Mouse (Mus musculus) large intestine, adult 2 months (tissue): ENCODE measurements around the gene Krt88. TPM values are rescaled to one million over a fixed set of nuclear protein-coding genes. Genes with fewer than 3 reads are reported as not detected.

Source experiments
- DNase-seq: peaks from one replicate; pipeline ENCODE4 v3.0.0-alpha.2; 2012; ENCODE audit warnings: low read depth, low spot score
- WGBS: fragments of 180-500 bp; shearing (Covaris S2); methylation state at CpG from one replicate; pipeline ENCODE4 v1.1.7; 2018; 5-methylcytosine and 5-hydroxymethylcytosine counted together
- polyA plus RNA-seq: library from polyadenylated mRNA; depleted of rRNA; stranded (reverse); fragments of >200 nt; gene quantifications from 2 replicates; pipeline ENCODE4 v1.2.3, GENCODE M21; 2012; rRNA removed

Krt88 gene
- polyA plus RNA-seq, 1 experiment = 0.09 TPM

DNA sequence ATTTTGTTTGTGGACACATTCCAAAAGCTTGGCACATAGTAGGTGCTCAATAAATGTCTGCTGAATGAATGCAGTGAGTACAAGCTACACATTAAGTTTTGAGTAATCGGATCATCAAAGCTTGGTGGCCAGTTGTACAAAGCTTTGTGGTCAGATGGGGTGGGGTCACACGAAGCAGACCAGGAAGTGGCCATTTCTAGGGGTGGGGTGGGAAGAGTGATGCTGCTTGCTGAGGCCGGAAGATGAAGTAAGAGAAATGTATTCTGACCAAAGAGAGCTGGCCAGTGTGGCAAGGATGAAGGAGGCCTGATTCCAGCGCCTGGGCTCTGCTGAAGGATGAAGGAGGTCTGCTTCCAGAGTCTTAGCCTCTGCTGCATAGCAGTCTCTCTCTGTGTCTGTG is 21.5 kb downstream of the Krt88 start:
- no peak for DNase-seq
- WGBS = 59% methylated on average over 4 of the region's 4 CpGs

DNA sequence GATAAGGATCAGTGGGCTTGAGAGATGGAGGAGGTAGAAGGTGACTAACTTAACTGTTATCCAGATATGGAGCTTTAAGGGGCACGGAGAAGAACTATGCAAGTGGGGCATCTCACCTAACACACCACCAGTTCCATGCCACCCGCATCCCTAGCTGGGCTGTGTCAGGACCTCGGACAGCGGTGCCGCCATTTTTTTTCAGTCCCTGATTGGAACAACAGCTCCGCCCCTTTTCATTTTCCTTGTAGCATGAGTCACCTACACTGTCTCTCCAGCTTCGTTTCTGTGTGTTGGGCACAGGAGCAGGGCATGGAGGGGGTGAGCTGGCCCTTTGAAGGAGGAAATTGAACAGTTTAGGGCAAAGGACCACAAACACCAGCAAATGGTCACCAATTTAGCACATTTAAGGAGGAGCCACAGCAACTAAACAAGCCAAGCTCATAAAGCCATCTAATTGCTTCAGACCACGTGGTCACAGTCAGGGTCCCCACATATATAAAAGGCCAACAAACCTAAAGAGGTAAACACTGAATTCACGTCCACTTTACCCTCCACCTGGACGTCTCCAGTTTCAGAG is 25.5 kb downstream of the Krt88 start, which contains the start of gene Krt86:
TSS of gene Krt86 (plus strand) at position 527 of the 577 bp plus-strand sequence.
- no peak for DNase-seq
- 11% methylated on average over 10 of the region's 10 CpGs for WGBS

DNA sequence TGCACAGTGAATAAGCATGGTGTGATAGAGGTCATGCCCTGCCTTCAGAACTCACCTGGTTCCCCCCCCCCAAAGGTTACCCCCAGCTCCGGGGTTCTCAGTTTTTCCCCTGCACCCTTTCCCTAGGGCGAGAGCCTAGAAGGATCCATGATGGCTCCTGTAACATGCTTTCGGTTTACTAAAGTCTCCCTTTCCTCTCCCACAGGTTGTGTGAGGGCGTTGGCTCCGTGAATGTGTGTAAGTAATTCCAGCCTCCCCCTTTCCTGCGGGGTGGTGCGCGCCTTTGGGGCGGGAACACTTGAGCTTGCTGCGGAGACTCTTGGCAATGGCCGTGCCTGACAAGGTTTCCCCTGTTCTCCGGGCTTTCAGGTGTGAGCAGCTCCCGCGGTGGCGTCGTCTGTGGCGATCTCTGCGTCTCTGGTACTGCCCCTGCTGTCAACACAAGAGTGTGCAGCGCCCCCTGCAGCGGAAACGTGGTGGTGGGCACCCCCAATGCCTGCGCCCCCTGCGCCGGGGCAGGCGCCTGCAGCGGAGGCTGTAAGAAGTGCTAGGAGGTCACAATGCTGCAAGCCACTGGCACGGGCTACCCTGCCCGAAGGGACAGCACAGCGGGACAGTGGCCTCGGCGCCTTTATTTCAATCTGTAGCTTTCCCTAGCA is 31.6 kb downstream of the Krt88 start:
- 3% methylated on average over 31 of the region's 31 CpGs for WGBS
- DNase-seq = peak; percentile 16

DNA sequence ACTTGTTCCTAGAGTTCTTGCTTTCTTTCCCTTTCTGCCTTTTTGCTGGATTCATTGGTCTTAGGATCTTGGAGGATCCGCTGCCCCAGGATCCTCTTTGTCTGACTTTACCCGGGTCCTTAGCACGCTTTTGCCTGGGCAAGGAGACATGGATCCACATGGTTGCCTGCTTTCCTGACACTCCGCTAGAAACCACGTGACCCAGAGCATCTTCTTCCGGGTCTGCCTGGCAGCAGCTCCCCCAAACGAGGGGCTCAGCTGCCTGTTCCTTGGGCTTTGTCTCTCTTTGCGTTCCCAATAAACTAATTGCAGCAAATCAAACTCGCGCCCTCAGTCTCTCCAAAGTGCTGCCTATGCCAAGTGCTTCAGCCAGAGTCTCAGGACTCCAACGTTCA is 32.1 kb downstream of the Krt88 start:
- no peak for DNase-seq
- WGBS = 25% methylated on average over 11 of the region's 11 CpGs

DNA sequence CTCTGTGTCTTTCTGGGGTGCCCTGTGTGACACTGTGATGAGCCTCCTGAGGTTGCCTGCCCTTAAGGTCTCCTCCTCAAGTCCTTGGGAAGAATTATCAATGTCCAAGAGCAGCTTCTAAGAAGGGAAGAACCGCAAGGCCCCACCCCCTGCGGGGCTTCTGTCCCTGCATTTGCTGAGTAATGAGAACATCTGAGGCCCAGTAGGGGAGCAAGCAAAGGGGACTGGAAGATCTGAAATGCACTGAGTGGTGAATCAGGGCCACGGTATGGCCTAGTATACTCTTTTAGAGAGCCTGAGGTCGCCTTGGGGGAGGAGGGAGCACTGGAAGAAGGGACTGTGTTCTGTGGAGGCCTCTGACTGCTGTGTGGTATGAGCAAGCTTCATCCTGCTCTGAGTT is 34.5 kb downstream of the Krt88 start:
- 58% methylated on average over 4 of the region's 4 CpGs for WGBS
- no peak for DNase-seq

DNA sequence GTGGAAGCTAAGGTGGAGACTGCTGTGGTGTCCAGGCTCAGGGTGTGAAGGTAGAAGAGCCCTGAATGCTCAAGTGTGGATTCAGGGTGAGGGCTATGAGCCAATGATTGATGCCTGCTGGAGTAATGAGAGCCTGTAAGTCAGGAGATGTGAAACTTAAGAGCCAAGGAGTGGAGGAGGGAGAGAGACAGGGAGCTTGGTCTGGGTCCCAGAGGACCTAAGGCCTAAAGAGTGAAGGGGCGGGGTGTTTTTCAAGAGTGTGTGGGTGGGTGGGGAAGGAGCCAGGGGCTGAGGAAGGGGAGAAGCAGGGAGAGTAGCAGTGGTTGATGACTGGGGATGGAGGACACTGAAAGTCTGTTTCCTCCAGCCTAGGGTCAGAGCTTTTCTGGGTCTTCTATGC is 36.1 kb downstream of the Krt88 start:
- 100% methylated on average over 1 of the region's 1 CpGs for WGBS
- no peak for DNase-seq

DNA sequence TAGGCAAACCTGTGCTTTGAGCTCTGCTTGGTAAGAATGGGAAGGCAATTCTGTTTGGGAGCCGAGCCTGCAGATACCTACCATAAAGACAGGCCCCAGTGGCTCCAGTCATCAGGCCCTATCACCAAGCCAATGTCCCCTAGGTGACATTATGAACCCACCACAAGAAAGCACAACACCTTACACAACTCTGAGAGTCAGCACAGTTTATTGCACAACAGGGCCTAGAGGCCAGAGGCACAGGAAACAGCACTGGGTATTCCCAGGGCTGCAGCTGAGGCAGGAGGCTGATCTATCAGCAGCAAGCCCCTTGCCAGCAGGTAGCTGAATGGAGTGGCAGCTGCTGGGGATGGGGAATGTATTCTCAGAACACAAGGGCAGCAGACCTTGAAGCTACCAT is 37.4 kb downstream of the Krt88 start:
- 83% methylated on average over 1 of the region's 1 CpGs for WGBS
- no peak for DNase-seq

DNA sequence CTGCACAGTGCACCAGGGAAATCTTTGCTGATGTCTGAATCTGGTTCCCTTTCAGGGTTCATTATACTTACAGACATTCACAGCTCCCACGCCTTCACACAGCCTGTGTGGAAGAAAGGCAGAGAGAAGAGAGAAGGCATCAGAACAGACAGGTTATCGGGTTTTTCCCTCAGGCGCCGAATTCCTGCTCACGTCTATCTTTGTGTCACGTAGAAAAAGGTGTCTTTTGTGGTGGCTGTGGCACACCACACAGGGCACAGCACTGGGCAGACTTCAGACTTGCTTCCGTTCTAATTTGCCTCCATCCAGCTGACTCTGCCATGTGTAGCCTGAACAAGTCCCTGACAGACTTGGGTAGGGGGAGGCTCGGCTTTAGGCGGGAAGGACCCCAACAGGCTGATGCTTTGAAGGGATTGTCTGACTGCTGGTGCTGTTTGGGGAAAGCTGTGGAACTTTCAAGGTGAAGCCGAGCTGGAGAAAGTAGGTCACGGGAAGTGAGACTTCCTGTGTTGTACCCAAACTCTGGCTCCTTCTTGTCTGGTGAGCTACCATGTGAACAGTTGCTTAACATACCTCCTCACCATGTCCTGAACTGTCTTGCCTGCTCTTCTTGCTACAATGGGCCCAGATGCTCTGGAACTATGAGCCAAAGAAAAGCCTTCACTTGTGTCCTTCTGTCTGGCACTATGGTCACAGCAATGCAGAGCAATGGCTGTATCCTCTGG is 38.5 kb downstream of the Krt88 start:
- no peak for DNase-seq
- 84% methylated on average over 11 of the region's 11 CpGs for WGBS

DNA sequence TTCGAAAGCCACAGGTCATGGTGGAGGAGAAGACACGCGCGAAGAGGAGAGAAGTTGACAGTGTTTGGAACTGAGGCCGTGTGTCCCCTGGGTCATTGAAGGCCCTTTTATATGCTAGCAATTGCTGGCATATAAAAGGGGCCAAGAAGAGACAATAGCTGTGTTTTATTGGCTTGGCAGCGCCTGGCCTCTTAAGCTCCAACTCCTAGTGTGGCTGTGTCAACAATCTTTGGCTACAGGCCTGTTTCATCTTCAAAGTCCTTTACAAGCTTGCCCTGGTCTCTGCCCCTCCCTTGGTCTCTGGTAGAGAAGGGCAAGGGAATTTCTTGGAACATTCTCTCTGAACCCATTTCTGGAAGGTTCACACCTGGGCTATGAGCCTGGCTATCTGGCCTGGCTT is 43.9 kb downstream of the Krt88 start, which contains the start of gene Krt83:
TSS of gene Krt83 (minus strand) at position 82 of the 400 bp plus-strand sequence.
- WGBS = 15% methylated on average over 6 of the region's 6 CpGs

DNA sequence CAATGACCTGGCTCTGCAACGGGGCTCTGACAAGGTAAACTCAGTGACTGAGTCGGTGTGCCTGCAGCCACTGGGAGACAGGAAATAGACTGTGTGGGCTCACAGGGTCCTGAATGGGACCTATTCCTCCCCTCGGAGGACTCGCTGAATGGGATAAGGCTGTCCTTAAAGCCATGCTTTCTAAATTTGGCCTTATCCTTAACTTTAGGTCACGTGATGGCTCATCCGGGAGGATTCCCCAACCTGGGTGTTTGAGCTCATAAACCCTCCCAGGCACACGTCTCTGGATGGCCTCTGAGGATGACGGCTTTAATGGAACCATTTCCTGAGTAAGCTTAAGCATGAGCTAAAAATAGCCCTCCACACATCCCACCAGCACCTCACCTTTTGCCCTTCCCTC is 45.2 kb downstream of the Krt88 start:
- no peak for DNase-seq
- 36% methylated on average over 8 of the region's 8 CpGs for WGBS

More for the DNA sequence above, 43.9 kb downstream of the Krt88 start, which contains the start of gene Krt83:
- DNase-seq = peak; percentile 52

DNA sequence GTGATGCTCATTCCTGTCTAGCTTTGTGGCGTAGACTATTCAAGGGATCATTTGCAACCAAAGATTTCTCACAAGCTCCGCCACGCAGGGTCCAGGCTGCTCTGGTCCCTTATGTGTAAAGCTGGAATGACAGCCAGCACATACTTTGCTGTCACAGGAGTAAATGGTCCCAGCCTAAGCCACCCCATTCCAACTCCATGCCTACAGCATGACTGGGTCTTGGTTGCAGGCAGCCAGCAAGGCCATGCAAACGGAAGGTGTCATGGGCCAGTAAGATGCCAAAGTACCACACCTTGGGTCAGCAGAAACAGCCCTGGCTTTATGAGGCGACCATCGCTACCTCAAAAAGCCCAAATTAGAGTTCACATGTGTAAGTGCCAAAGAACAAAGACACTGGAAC is 46.2 kb downstream of the Krt88 start:
- DNase-seq = no peak
- 92% methylated on average over 6 of the region's 6 CpGs for WGBS

DNA sequence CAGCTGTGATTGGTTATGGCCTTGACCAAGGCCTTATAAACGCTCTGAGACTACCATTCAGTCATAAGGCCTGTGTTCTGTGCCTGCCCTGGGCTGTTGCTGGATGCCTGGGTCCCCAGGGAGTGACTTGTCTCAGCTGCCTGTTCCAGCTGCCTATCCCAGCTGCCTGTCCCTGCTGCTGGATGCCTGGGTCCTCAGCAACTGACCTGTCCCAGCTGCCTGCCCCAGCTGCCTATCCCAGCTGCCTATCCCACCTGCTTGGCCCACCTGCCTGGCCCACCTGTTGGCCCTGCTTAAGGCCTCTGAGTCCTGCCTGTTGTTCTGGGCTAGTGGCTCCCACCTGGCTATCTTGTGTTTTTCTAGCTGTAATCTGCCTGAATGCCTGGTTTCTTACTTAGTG is 46.7 kb downstream of the Krt88 start:
- WGBS = 33% methylated on average over 1 of the region's 1 CpGs

DNA sequence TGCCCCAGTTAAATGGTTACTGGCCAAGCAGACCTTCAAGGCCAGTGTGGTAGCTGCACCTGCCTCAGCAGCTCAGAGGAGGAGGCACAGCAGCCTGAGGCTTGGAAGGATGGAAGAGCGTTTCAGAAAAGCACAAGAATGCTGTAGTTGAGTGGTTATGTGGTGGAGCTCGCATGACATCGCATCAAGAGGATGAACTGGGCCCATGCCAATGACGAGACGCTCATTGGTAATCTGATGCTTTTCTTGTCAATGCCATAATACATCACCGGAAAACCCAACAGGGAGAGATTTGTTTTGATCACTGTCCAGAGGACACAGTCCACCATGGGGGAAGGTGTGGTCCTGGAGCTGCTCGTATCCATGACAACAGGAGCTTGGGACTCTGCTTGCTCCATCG is 47.7 kb downstream of the Krt88 start:
- DNase-seq = no peak
- WGBS = 71% methylated on average over 8 of the region's 8 CpGs

More for the DNA sequence above, 46.7 kb downstream of the Krt88 start:
- no peak for DNase-seq

DNA sequence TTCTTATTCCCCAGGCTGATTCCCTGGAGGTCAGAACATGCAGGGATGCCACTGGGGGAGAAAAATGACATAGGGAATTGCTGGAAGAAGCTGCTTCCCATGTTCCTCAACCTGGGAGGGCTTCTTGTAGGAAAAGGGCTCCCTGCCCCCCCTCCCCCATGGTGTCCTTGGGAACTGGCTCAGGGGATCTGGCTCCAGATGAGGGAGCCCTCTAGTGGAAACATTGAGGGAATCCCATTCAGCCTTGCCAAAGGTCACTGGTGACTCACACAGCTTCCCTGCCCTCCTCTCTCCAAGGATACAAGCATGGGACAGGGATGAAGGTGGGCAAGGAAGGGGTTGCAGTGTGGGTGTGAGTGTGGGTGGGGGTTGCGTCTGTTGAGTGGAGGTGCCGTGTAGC is 49.6 kb downstream of the Krt88 start:
- 64% methylated on average over 2 of the region's 2 CpGs for WGBS
- no peak for DNase-seq

Other genes starting within 250 kb of the Krt88 start
- gene Grasp, start 223.6 kb upstream of the Krt88 start, polyA plus RNA-seq = 2.2 and 2.8 TPM in 2 replicates
- 8.1 and 9.3 TPM in 2 replicates for gene Nr4a1, start 193.5 kb upstream of the Krt88 start, polyA plus RNA-seq
- gene Atg101, start 163.5 kb upstream of the Krt88 start, polyA plus RNA-seq = 36.1 and 37.9 TPM in 2 replicates
- gene 6030408B16Rik, start 154.5 kb upstream of the Krt88 start, polyA plus RNA-seq = not detected in 2 replicates
- gene Krt80, start 77.6 kb upstream of the Krt88 start, polyA plus RNA-seq = 1.0 and 1.1 TPM in 2 replicates
- 33.0 and 44.4 TPM in 2 replicates for gene Krt7, start 36.7 kb upstream of the Krt88 start, polyA plus RNA-seq
- 0.62 and 1.3 TPM in 2 replicates for gene Krt87, start 8.9 kb upstream of the Krt88 start, polyA plus RNA-seq
- gene Krt81, start 16.0 kb downstream of the Krt88 start, polyA plus RNA-seq = not detected in 2 replicates
- 0.09 TPM in 1 of 2 replicates, not detected in the other for gene Krt86, start 25.7 kb downstream of the Krt88 start, polyA plus RNA-seq
- gene Krt83, start 43.8 kb downstream of the Krt88 start, polyA plus RNA-seq = 0.07 and 0.25 TPM in 2 replicates
- gene Gm49425, start 69.5 kb downstream of the Krt88 start, polyA plus RNA-seq = not detected in 2 replicates
- 0.32 and 1.5 TPM in 2 replicates for gene Krt84, start 85.1 kb downstream of the Krt88 start, polyA plus RNA-seq
- not detected in 2 replicates for gene Krt82, start 102.9 kb downstream of the Krt88 start, polyA plus RNA-seq
- 0.04 TPM in 1 of 2 replicates, not detected in the other for gene Krt90, start 115.2 kb downstream of the Krt88 start, polyA plus RNA-seq
- not detected in 2 replicates for gene Krt75, start 126.2 kb downstream of the Krt88 start, polyA plus RNA-seq
- gene Gm5414, start 180.4 kb downstream of the Krt88 start, polyA plus RNA-seq = not detected in 2 replicates
- gene Gm5478, start 199.6 kb downstream of the Krt88 start, polyA plus RNA-seq = not detected in 2 replicates
- gene Krt6b, start 232.5 kb downstream of the Krt88 start, polyA plus RNA-seq = not detected in 2 replicates
- 0.04 TPM in 1 of 2 replicates, not detected in the other for gene Krt6a, start 246.6 kb downstream of the Krt88 start, polyA plus RNA-seq